Comparison of ENCODE assay signal across 8 mouse cellular contexts in the genomic region with DNA sequence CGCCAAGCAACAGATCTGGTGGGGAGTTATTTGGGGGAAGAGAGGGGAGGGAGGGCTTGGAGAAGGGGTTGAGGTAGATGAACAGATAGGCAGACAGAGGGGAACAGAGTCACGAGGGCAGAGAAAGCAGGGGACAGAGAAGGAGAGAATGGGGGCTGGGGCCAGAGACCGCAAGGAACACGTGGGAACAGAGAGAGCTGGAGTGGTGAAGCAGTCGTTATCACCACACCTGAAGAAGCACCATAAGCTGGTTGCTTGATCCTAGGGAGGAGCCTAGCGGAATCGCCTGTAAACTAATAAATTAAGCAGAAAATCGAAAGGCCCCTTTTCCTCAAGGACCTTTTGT. TPM values are rescaled to one million over a fixed set of nuclear protein-coding genes. Genes with fewer than 3 reads are reported as not detected.
A peak's percentile ranks its signal among the peaks of the same experiment; 100 is the strongest.
DNase-seq lines count a peak whose midpoint lies in the region; ATAC-seq and TF ChIP-seq lines count a peak whose summit lies in the region.

No protein-coding gene starts in this region.

- no peak for TF ChIP-seq CTCF in cortical plate, adult 2 months (IDR thresholded peaks at IDR 0.05; ENCODE audit: extremely low read depth, insufficient read depth, low read length)
- TF ChIP-seq CTCF in hindbrain, postnatal 0 days (IDR thresholded peaks at IDR 0.05; ENCODE audit: low read depth) = no peak

- peak overlapping the region; percentile 44 for H3K4me3 ChIP-seq in kidney, embryonic 14.5 days (ENCODE audit: low read length)
- H3K4me3 ChIP-seq in cortical plate, adult 2 months (ENCODE audit: insufficient read depth, low read length) = peak overlapping the region; percentile 23
- peak overlapping the region; percentile 36 for H3K4me3 ChIP-seq in hindbrain, postnatal 0 days (ENCODE audit: low read length)
- peak overlapping the region; percentile 42 for H3K4me3 ChIP-seq in midbrain, embryonic 15.5 days

- H3K9ac ChIP-seq in kidney, embryonic 14.5 days (ENCODE audit: low read depth, low read length) = peak overlapping the region; percentile 61
- peak overlapping the region; percentile 28 for H3K9ac ChIP-seq in hindbrain, postnatal 0 days (replicated peaks; ENCODE audit: low read length)
- peak overlapping the region; percentile 49 for H3K9ac ChIP-seq in midbrain, embryonic 15.5 days

- H3K27ac ChIP-seq in kidney, embryonic 14.5 days (ENCODE audit: low read depth, low read length) = peak overlapping the region; percentile 96
- no peak overlapping the region for H3K27ac ChIP-seq in cortical plate, adult 2 months (ENCODE audit: insufficient read depth, low read length)
- peak overlapping the region; percentile 94 for H3K27ac ChIP-seq in hindbrain, postnatal 0 days
- peak overlapping the region; percentile 85 for H3K27ac ChIP-seq in midbrain, embryonic 15.5 days

- WGBS in kidney, embryonic 14.5 days = 3% methylated on average over 8 of the region's 8 CpGs
- 4% methylated on average over 8 of the region's 8 CpGs for WGBS in hindbrain, postnatal 0 days
- 4% methylated on average over 8 of the region's 8 CpGs for WGBS in midbrain, embryonic 15.5 days

- no peaks in the 10 kb centered on the region for H3K27me3 ChIP-seq in kidney, embryonic 14.5 days (ENCODE audit: control insufficient read depth, insufficient read depth, low read length)
- no peaks in the 10 kb centered on the region for H3K27me3 ChIP-seq in hindbrain, postnatal 0 days (ENCODE audit: insufficient read depth, low read length)
- no peaks in the 10 kb centered on the region for H3K27me3 ChIP-seq in midbrain, embryonic 15.5 days (replicated peaks)

- H3K4me2 ChIP-seq in kidney, embryonic 14.5 days (replicated peaks; ENCODE audit: low read depth, low read length) = peak overlapping the region; percentile 65
- peak overlapping the region; percentile 86 for H3K4me2 ChIP-seq in hindbrain, postnatal 0 days (ENCODE audit: low read depth, low read length)
- H3K4me2 ChIP-seq in midbrain, embryonic 15.5 days = peak overlapping the region; percentile 98

- H3K36me3 ChIP-seq in kidney, embryonic 14.5 days (ENCODE audit: control insufficient read depth, insufficient read depth, low read length) = no peaks in the 10 kb centered on the region
- no peaks in the 10 kb centered on the region for H3K36me3 ChIP-seq in hindbrain, postnatal 0 days (ENCODE audit: insufficient read depth, low read length)
- no peaks in the 10 kb centered on the region for H3K36me3 ChIP-seq in midbrain, embryonic 15.5 days (replicated peaks)

- no peaks in the 10 kb centered on the region for H3K9me3 ChIP-seq in kidney, embryonic 14.5 days (ENCODE audit: control insufficient read depth, low read length)
- H3K9me3 ChIP-seq in hindbrain, postnatal 0 days (ENCODE audit: low read length) = no peaks in the 10 kb centered on the region
- no peaks in the 10 kb centered on the region for H3K9me3 ChIP-seq in midbrain, embryonic 15.5 days

- intact Hi-C loops in left cerebral cortex, postnatal 25 days (cut with DNase I) = no loop called here

- no peak for TF ChIP-seq POLR2A in cortical plate, adult 2 months (IDR thresholded peaks at IDR 0.05; ENCODE audit: extremely low read depth, insufficient read depth, low read length)

- H3K4me1 ChIP-seq in kidney, embryonic 14.5 days (ENCODE audit: control insufficient read depth, insufficient read depth, low read length) = 0 out of 2 replicates have a peak, but pooled peaks cover 3% of the 10 kb centered on the region
- no peaks in the 10 kb centered on the region for H3K4me1 ChIP-seq in cortical plate, adult 2 months (ENCODE audit: control insufficient read depth, insufficient read depth, low read length)
- peaks cover 5% of the 10 kb centered on the region; the same call in 1 of the 2 replicates for H3K4me1 ChIP-seq in hindbrain, postnatal 0 days (ENCODE audit: insufficient read depth, low read length)
- H3K4me1 ChIP-seq in midbrain, embryonic 15.5 days = peaks cover 8% of the 10 kb centered on the region

- DNase-seq in kidney, postnatal 4 days = no peak
- no peak for DNase-seq in hindbrain, postnatal 0 days (ENCODE audit: low spot score)
- no peak for DNase-seq in left cerebral cortex, postnatal 25 days (ENCODE audit: low spot score in 2 of 2)
- no peak for DNase-seq in cerebellum, postnatal 14 days
- DNase-seq in cerebellum, adult 18-20 months = no peak

- ATAC-seq in kidney, embryonic 14.5 days (ENCODE audit: low FRiP score, low TSS enrichment) = peak; percentile 24
- ATAC-seq in hindbrain, postnatal 0 days = peak; percentile 22
- ATAC-seq in midbrain, embryonic 15.5 days (replicated peaks) = peak; percentile 57

RNA-seq across cellular contexts. Expression of a gene that starts 0.4 kb away (rescaled TPM):
- 31.6 and 35.8 TPM in 2 replicates for polyA plus RNA-seq in kidney, embryonic 14.5 days (2014; fragmentation: Nextera tagmentation; extraction: Ambion mirVana)
- 13.0 and 14.2 TPM in 2 replicates for polyA plus RNA-seq in cortical plate, adult 2 months (2012; rRNA removed)
- 12.4 and 15.2 TPM in 2 replicates for total RNA-seq in hindbrain, postnatal 0 days (2014; rRNA removed)
- 13.8 and 15.9 TPM in 2 replicates for polyA plus RNA-seq in hindbrain, postnatal 0 days (2015; fragmentation: Nextera tagmentation; extraction: Ambion mirVana)
- 11.1 and 13.2 TPM in 2 replicates for polyA plus RNA-seq in midbrain, embryonic 15.5 days (2015; fragmentation: Nextera tagmentation; extraction: Ambion mirVana)
- 1 to 10 TPM; 6.0 to 7.2 TPM for total RNA-seq in left cerebral cortex, postnatal 25 days (2021)

RNA-seq across cellular contexts. Expression of a gene that starts 27.6 kb away (rescaled TPM):
- not detected in 2 replicates for polyA plus RNA-seq in kidney, embryonic 14.5 days (2014; fragmentation: Nextera tagmentation; extraction: Ambion mirVana)
- not detected in 2 replicates for polyA plus RNA-seq in cortical plate, adult 2 months (2012; rRNA removed)
- total RNA-seq in hindbrain, postnatal 0 days (2014; rRNA removed) = not detected in 2 replicates
- polyA plus RNA-seq in hindbrain, postnatal 0 days (2015; fragmentation: Nextera tagmentation; extraction: Ambion mirVana) = not detected in 2 replicates
- polyA plus RNA-seq in midbrain, embryonic 15.5 days (2015; fragmentation: Nextera tagmentation; extraction: Ambion mirVana) = not detected in 2 replicates
- not detected for total RNA-seq in left cerebral cortex, postnatal 25 days (2021)

RNA-seq across cellular contexts. Expression of a gene that starts 38.7 kb away (rescaled TPM):
- polyA plus RNA-seq in kidney, embryonic 14.5 days (2014; fragmentation: Nextera tagmentation; extraction: Ambion mirVana) = 2.4 and 2.8 TPM in 2 replicates
- polyA plus RNA-seq in cortical plate, adult 2 months (2012; rRNA removed) = 28.9 and 41.9 TPM in 2 replicates
- total RNA-seq in hindbrain, postnatal 0 days (2014; rRNA removed) = 5.7 and 6.5 TPM in 2 replicates
- polyA plus RNA-seq in hindbrain, postnatal 0 days (2015; fragmentation: Nextera tagmentation; extraction: Ambion mirVana) = 6.2 TPM in 2 replicates
- polyA plus RNA-seq in midbrain, embryonic 15.5 days (2015; fragmentation: Nextera tagmentation; extraction: Ambion mirVana) = 5.0 and 7.8 TPM in 2 replicates
- 10 to 100 TPM; 23.9 to 32.1 TPM for total RNA-seq in left cerebral cortex, postnatal 25 days (2021)

RNA-seq across cellular contexts. Expression of a gene that starts 44.6 kb away (rescaled TPM):
- 3.8 and 4.8 TPM in 2 replicates for polyA plus RNA-seq in kidney, embryonic 14.5 days (2014; fragmentation: Nextera tagmentation; extraction: Ambion mirVana)
- 1.7 and 2.2 TPM in 2 replicates for polyA plus RNA-seq in cortical plate, adult 2 months (2012; rRNA removed)
- 2.6 and 5.2 TPM in 2 replicates for total RNA-seq in hindbrain, postnatal 0 days (2014; rRNA removed)
- polyA plus RNA-seq in hindbrain, postnatal 0 days (2015; fragmentation: Nextera tagmentation; extraction: Ambion mirVana) = 5.1 and 5.3 TPM in 2 replicates
- 3.1 and 4.5 TPM in 2 replicates for polyA plus RNA-seq in midbrain, embryonic 15.5 days (2015; fragmentation: Nextera tagmentation; extraction: Ambion mirVana)
- 1 to 10 TPM; 1.1 to 1.6 TPM for total RNA-seq in left cerebral cortex, postnatal 25 days (2021)
